Mouse (Mus musculus) T-helper 1 cell (primary cell): Measurements from ENCODE around the gene Psmg1.
"Not testable (repeated sequence)": the region's sequence is repeated elsewhere in the genome, so short reads cannot be mapped to it uniquely, and the experiment has no call there.

Source experiments
- in situ Hi-C: fragments of 300-600 bp; cut with MboI, MseI; formaldehyde crosslinking; loops from one replicate; pipeline ENCODE4 v1.15.1; 2025; ENCODE audit warnings: high pct_unique_total_duplicates

Gene Psmg1

GRCm38 (mm10) chr16:95990462-95991121 lies at the start of gene Psmg1:
Psmg1 (minus strand) TSS chr16:95990960.
- in situ Hi-C loops, result no loop called here

- in situ Hi-C loops, result no loop called here
These were observed 48.8 kb upstream of the Psmg1 start for GRCm38 (mm10) chr16:96039538-96039937.

- in situ Hi-C loops, result no loop called here
These were observed 43.7 kb upstream of the Psmg1 start for GRCm38 (mm10) chr16:96034473-96034872.

GRCm38 (mm10) chr16:96032368-96033043 lies 41.7 kb upstream of the Psmg1 start:
- in situ Hi-C loops, result no loop called here

GRCm38 (mm10) chr16:96030476-96031102 lies 39.8 kb upstream of the Psmg1 start:
- in situ Hi-C loops, result no loop called here

GRCm38 (mm10) chr16:96026256-96026655 lies 35.5 kb upstream of the Psmg1 start:
- in situ Hi-C loops, result no loop called here

- in situ Hi-C loops, result no loop called here
These were observed 34.5 kb upstream of the Psmg1 start for GRCm38 (mm10) chr16:96025244-96025643.

- in situ Hi-C loops, result no loop called here
These were observed 30.3 kb upstream of the Psmg1 start for GRCm38 (mm10) chr16:96021045-96021444.

- in situ Hi-C loops, result not testable (repeated sequence)
These were observed 18.4 kb upstream of the Psmg1 start for GRCm38 (mm10) chr16:96009124-96009523.

GRCm38 (mm10) chr16:96004278-96004677 lies 13.5 kb upstream of the Psmg1 start:
- in situ Hi-C loops, result not testable (repeated sequence)

- in situ Hi-C loops, result no loop called here
These were observed 8.5 kb upstream of the Psmg1 start for GRCm38 (mm10) chr16:95999291-95999690.

GRCm38 (mm10) chr16:95996156-95996555 lies 5.4 kb upstream of the Psmg1 start:
- in situ Hi-C loops, result no loop called here

- in situ Hi-C loops, result not testable (repeated sequence)
These were observed 3.8 kb upstream of the Psmg1 start for GRCm38 (mm10) chr16:95994576-95994975.

GRCm38 (mm10) chr16:95992596-95992995 lies 1.8 kb upstream of the Psmg1 start:
- in situ Hi-C loops, result no loop called here

GRCm38 (mm10) chr16:95991122-95991900 lies 551 bp upstream of the Psmg1 start:
- in situ Hi-C loops, result no loop called here

GRCm38 (mm10) chr16:95984911-95985310 lies 5.8 kb downstream of the Psmg1 start:
- in situ Hi-C loops, result no loop called here

- in situ Hi-C loops, result no loop called here
These were observed 7.2 kb downstream of the Psmg1 start for GRCm38 (mm10) chr16:95983601-95984000.

- in situ Hi-C loops, result loop anchor here (5.0 kb wide), 1 partner anchor 599 kb away; no protein-coding TSS in a partner anchor
These were observed 19.9 kb downstream of the Psmg1 start for GRCm38 (mm10) chr16:95970841-95971240.

GRCm38 (mm10) chr16:95967455-95967854 lies 23.3 kb downstream of the Psmg1 start:
- in situ Hi-C loops, result loop anchor here (10.0 kb wide), 2 partner anchors 323 to 503 kb away; no protein-coding TSS in a partner anchor

- in situ Hi-C loops, result loop anchor here (5.0 to 10.0 kb wide), 3 partner anchors 320 to 752 kb away; no protein-coding TSS in a partner anchor
These were observed 26.2 kb downstream of the Psmg1 start for GRCm38 (mm10) chr16:95964427-95965023.

GRCm38 (mm10) chr16:95961484-95961883 lies 29.3 kb downstream of the Psmg1 start:
- in situ Hi-C loops, result loop anchor here (5.0 to 10.0 kb wide), 3 partner anchors 317 to 749 kb away; no protein-coding TSS in a partner anchor
